23 mouse cellular contexts compared by ENCODE assay signal in genomic region chr2:143094761-143095160, GRCm38 (mm10). TPM values are rescaled to one million over a fixed set of nuclear protein-coding genes. Genes with fewer than 3 reads are reported as not detected.
DNase-seq lines count a peak whose midpoint lies in the region; ATAC-seq and TF ChIP-seq lines count a peak whose summit lies in the region.
"Had no signal": no experiment of that assay in that cellular context is flagged by ENCODE, and none has a peak within 500 bp of the region (broad histone marks: within the 10 kb centered on the region; RNA-seq: fewer than 3 reads in every experiment).

No protein-coding gene starts in this region.

- no peak for DNase-seq in layer of hippocampus, adult 2 months (ENCODE audit: low spot score in 2 of 2)
- no peak for DNase-seq in layer of hippocampus, adult 9-10 months (ENCODE audit: low spot score)
- peak; percentile 28 to 38 for DNase-seq in right cerebral cortex, postnatal 10 days (ENCODE audit: low spot score in 2 of 2)
- no peak for DNase-seq in right cerebral cortex, postnatal 36 days (ENCODE audit: low spot score in 2 of 2)
- DNase-seq in spleen, postnatal 14 days (ENCODE audit: low spot score in 2 of 2): no peak
- DNase-seq: adrenal gland, postnatal 10 days; cerebellum, adult 2 months; embryo, embryonic 11 days; gastrocnemius, postnatal 10 days; heart, adult 18-20 months; heart, postnatal 10 days; heart, postnatal 4 days had no signal

- H3K4me3 ChIP-seq in forebrain, embryonic 15.5 days: no peak overlapping the region
- no peak overlapping the region for H3K4me3 ChIP-seq in forebrain, embryonic 12.5 days (replicated peaks)
- no peak overlapping the region for H3K4me3 ChIP-seq in layer of hippocampus, adult 2 months
- H3K4me3 ChIP-seq: embryonic facial prominence, embryonic 15.5 days; erythroblast, embryonic 14.5 days; heart, embryonic 10.5 days; hindbrain, embryonic 12.5 days had no signal

- H3K9ac ChIP-seq in forebrain, embryonic 15.5 days (replicated peaks): no peak overlapping the region
- H3K9ac ChIP-seq in forebrain, embryonic 12.5 days: no peak overlapping the region
- H3K9ac ChIP-seq: embryonic facial prominence, embryonic 15.5 days; hindbrain, embryonic 12.5 days had no signal

- H3K4me1 ChIP-seq in forebrain, embryonic 15.5 days: 0 out of 2 replicates have a peak, but pooled peaks cover 3% of the 10 kb centered on the region
- no peaks in the 10 kb centered on the region for H3K4me1 ChIP-seq in forebrain, embryonic 12.5 days
- H3K4me1 ChIP-seq: embryonic facial prominence, embryonic 15.5 days; heart, embryonic 10.5 days had no signal

- no peaks in the 10 kb centered on the region for H3K9me3 ChIP-seq in forebrain, embryonic 15.5 days
- no peaks in the 10 kb centered on the region for H3K9me3 ChIP-seq in forebrain, embryonic 12.5 days
- H3K9me3 ChIP-seq: embryonic facial prominence, embryonic 15.5 days; heart, embryonic 10.5 days; hindbrain, embryonic 12.5 days had no signal

- no peak for TF ChIP-seq CTCF in layer of hippocampus, adult 2 months (conservative IDR thresholded peaks at IDR 0.05)

- no peaks in the 10 kb centered on the region for H3K27me3 ChIP-seq in forebrain, embryonic 15.5 days
- no peaks in the 10 kb centered on the region for H3K27me3 ChIP-seq in forebrain, embryonic 12.5 days
- H3K27me3 ChIP-seq: embryonic facial prominence, embryonic 15.5 days; hindbrain, embryonic 12.5 days had no signal

- peak; percentile 30; the same call in 1 of the 2 replicates for ATAC-seq in forebrain, embryonic 15.5 days (replicated peaks)
- ATAC-seq in forebrain, embryonic 12.5 days (ENCODE audit: low FRiP score): no peak
- ATAC-seq: inflammation-experienced regulatory T-cells, adult 6 months had no signal

- no peaks in the 10 kb centered on the region for H3K36me3 ChIP-seq in forebrain, embryonic 15.5 days
- H3K36me3 ChIP-seq in forebrain, embryonic 12.5 days (replicated peaks): no peaks in the 10 kb centered on the region
- H3K36me3 ChIP-seq: embryonic facial prominence, embryonic 15.5 days; heart, embryonic 10.5 days; hindbrain, embryonic 12.5 days had no signal

- 65% methylated on average over 6 of the region's 6 CpGs for WGBS in forebrain, embryonic 15.5 days
- WGBS in forebrain, embryonic 12.5 days: 77% methylated on average over 6 of the region's 6 CpGs

- no peak overlapping the region for H3K27ac ChIP-seq in forebrain, embryonic 15.5 days (replicated peaks)
- no peak overlapping the region for H3K27ac ChIP-seq in forebrain, embryonic 12.5 days
- H3K27ac ChIP-seq in layer of hippocampus, adult 2 months: peak overlapping the region; percentile 44; the same call in 1 of the 2 replicates
- H3K27ac ChIP-seq: embryonic facial prominence, embryonic 15.5 days; heart, embryonic 10.5 days; hindbrain, embryonic 12.5 days had no signal

- H3K4me2 ChIP-seq in forebrain, embryonic 15.5 days (replicated peaks): no peak overlapping the region
- H3K4me2 ChIP-seq in forebrain, embryonic 12.5 days: no peak overlapping the region
- H3K4me2 ChIP-seq: embryonic facial prominence, embryonic 15.5 days; hindbrain, embryonic 12.5 days had no signal

RNA-seq across cellular contexts. Expression of gene Otor, which starts 16.5 kb away (rescaled TPM):
- polyA plus RNA-seq in forebrain, embryonic 15.5 days (2015; fragmentation: Nextera tagmentation; extraction: Ambion mirVana): 0.42 and 0.93 TPM in 2 replicates
- polyA plus RNA-seq in forebrain, embryonic 12.5 days (2016; fragmentation: Nextera tagmentation; extraction: Ambion mirVana): 3.5 and 3.7 TPM in 2 replicates
- total RNA-seq in layer of hippocampus, adult 2 months (2021): not detected
- total RNA-seq: adrenal gland, postnatal 10 days; gastrocnemius, postnatal 10 days; gastrocnemius, postnatal 4 days; heart, adult 18-20 months; heart, postnatal 10 days; heart, postnatal 4 days; MEL had no signal
- polyA plus RNA-seq: C2C12; cerebellum, adult 2 months; erythroblast, embryonic 14.5 days; hindbrain, embryonic 16.5 days; inflammation-experienced regulatory T-cells, adult 6 months had no signal

RNA-seq across cellular contexts. Expression of gene Snrpb2, which starts 31.9 kb away (rescaled TPM):
- polyA plus RNA-seq in forebrain, embryonic 15.5 days (2015; fragmentation: Nextera tagmentation; extraction: Ambion mirVana): 74.6 and 74.7 TPM in 2 replicates
- 117 and 120 TPM in 2 replicates for polyA plus RNA-seq in forebrain, embryonic 12.5 days (2016; fragmentation: Nextera tagmentation; extraction: Ambion mirVana)
- 10 to 100 TPM; 41.8 to 46.2 TPM for total RNA-seq in layer of hippocampus, adult 2 months (2021)

Comparison
In these comparisons a context has a peak if more than half of its experiments do, and no peak if none do; other contexts are left out.
1. DNase-seq: peak in right cerebral cortex, postnatal 10 days (2 of 2); none in layer of hippocampus, adult 2 months (0 of 2), layer of hippocampus, adult 9-10 months (single experiment), right cerebral cortex, postnatal 36 days (0 of 2) and spleen, postnatal 14 days (0 of 2).